Mouse (Mus musculus): ENCODE results near the gene Tmem106a. TPM values are rescaled to one million over a fixed set of nuclear protein-coding genes. Genes with fewer than 3 reads are reported as not detected.
A peak's percentile ranks its signal among the peaks of the same experiment; 100 is the strongest.
"Not testable (repeated sequence)": the region's sequence is repeated elsewhere in the genome, so short reads cannot be mapped to it uniquely, and the experiment has no call there.

Gene Tmem106a
- total RNA-seq, 2 experiments from 2014 or later: 0.80 to 0.85 TPM

GRCm38 (mm10) chr11:101627857-101628559, 46.0 kb downstream of the Tmem106a start:
- peak; percentile 76 for ATAC-seq (replicated peaks; ENCODE audit: low FRiP score, low TSS enrichment, poor library complexity, severe bottlenecking)

DNA sequence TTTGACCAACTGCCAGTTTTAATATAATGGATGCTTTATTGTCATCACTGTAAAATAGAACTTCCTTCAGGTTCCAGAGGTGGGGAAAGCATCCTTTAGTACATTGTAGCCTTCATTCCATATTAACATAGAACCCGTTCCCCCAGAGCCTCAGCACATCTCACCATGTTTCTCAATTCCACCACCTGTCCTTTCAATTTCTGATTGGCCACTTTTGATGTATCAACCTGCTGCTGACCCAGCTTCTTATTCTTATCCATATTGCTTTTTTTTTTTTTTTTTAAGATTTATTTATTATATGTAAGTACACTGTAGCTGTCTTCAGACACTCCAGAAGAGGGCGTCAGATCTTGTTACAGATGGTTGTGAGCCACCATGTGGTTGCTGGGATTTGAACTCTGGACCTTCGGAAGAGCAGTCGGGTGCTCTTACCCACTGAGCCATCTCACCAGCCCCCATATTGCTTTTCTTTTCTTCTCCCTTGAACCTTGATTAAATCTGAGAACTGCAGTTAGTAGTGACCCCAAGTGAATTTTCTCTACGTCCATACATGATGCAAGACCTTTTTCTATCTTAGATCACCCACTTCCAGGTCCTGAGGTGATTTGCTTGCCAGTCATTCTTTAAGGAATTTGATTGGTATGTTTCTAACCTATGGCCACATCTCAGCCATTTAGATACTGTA, 46.8 kb downstream of the Tmem106a start:
- ATAC-seq (replicated peaks; ENCODE audit: low FRiP score, low TSS enrichment, poor library complexity, severe bottlenecking): not testable (repeated sequence)

- ATAC-seq (replicated peaks; ENCODE audit: low FRiP score, low TSS enrichment, poor library complexity, severe bottlenecking): no peak
Observed at GRCm38 (mm10) chr11:101635660-101636059, 53.6 kb downstream of the Tmem106a start.

DNA sequence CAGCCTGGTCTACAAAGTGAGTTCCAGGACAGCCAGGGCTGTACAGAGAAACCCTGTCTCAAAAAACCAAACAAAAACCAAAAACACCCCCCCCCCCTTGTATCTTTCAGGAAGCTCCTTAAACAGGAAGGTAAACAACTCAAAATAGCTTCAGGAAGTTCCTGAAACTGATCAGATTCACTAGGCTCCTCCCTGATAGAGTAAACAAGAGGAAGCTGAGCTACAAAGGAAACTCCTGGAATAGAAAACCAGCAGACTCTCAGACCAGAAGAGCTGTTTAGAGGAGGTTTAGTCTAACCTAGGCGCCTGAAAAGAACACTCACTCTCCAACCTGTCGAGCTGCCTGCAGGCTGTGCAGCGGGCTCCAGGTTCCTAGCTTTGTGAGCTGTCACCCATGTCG, 57.7 kb downstream of the Tmem106a start:
- ATAC-seq (replicated peaks; ENCODE audit: low FRiP score, low TSS enrichment, poor library complexity, severe bottlenecking): no peak

- ATAC-seq (replicated peaks; ENCODE audit: low FRiP score, low TSS enrichment, poor library complexity, severe bottlenecking): peak; percentile 19
Observed at GRCm38 (mm10) chr11:101640857-101641709, 59.0 kb downstream of the Tmem106a start.

Other genes with a start within 250 kb of the Tmem106a start
- not detected in 2 replicates for gene G6pc, start 214.7 kb upstream of the Tmem106a start, total RNA-seq (2014; fragmentation: Nextera tagmentation)
- not detected in 2 replicates for gene G6pc, start 214.7 kb upstream of the Tmem106a start, total RNA-seq (2017)
- 74.9 and 108 TPM in 2 replicates for gene Aarsd1, start 164.6 kb upstream of the Tmem106a start, total RNA-seq (2014; fragmentation: Nextera tagmentation)
- gene Aarsd1, start 164.6 kb upstream of the Tmem106a start, total RNA-seq (2017): 81.8 and 87.7 TPM in 2 replicates
- 4.9 and 7.1 TPM in 2 replicates for gene Gm27029, start 157.4 kb upstream of the Tmem106a start, total RNA-seq (2014; fragmentation: Nextera tagmentation)
- gene Gm27029, start 157.4 kb upstream of the Tmem106a start, total RNA-seq (2017): 0.61 TPM in 1 of 2 replicates, not detected in the other
- gene Rundc1, start 157.2 kb upstream of the Tmem106a start, total RNA-seq (2014; fragmentation: Nextera tagmentation): 5.1 and 6.5 TPM in 2 replicates
- gene Rundc1, start 157.2 kb upstream of the Tmem106a start, total RNA-seq (2017): 1.5 and 6.2 TPM in 2 replicates
- not detected in 2 replicates for gene Ptges3l, start 156.9 kb upstream of the Tmem106a start, total RNA-seq (2014; fragmentation: Nextera tagmentation)
- not detected in 2 replicates for gene Ptges3l, start 156.9 kb upstream of the Tmem106a start, total RNA-seq (2017)
- gene Rpl27, start 139.9 kb upstream of the Tmem106a start, total RNA-seq (2014; fragmentation: Nextera tagmentation): 1,243 and 1,644 TPM in 2 replicates
- gene Rpl27, start 139.9 kb upstream of the Tmem106a start, total RNA-seq (2017): 3,990 and 4,375 TPM in 2 replicates
- 35.5 and 44.1 TPM in 2 replicates for gene Ifi35, start 133.8 kb upstream of the Tmem106a start, total RNA-seq (2014; fragmentation: Nextera tagmentation)
- gene Ifi35, start 133.8 kb upstream of the Tmem106a start, total RNA-seq (2017): 31.7 and 33.5 TPM in 2 replicates
- 1.6 and 7.2 TPM in 2 replicates for gene Rnd2, start 117.2 kb upstream of the Tmem106a start, total RNA-seq (2014; fragmentation: Nextera tagmentation)
- 3.5 and 3.8 TPM in 2 replicates for gene Rnd2, start 117.2 kb upstream of the Tmem106a start, total RNA-seq (2017)
- 6.5 and 7.4 TPM in 2 replicates for gene Vat1, start 116.0 kb upstream of the Tmem106a start, total RNA-seq (2014; fragmentation: Nextera tagmentation)
- gene Vat1, start 116.0 kb upstream of the Tmem106a start, total RNA-seq (2017): 3.3 and 5.4 TPM in 2 replicates
- gene Brca1, start 30.3 kb upstream of the Tmem106a start, total RNA-seq (2014; fragmentation: Nextera tagmentation): 37.5 and 45.4 TPM in 2 replicates
- 38.5 and 49.6 TPM in 2 replicates for gene Brca1, start 30.3 kb upstream of the Tmem106a start, total RNA-seq (2017)
- 50.1 and 74.2 TPM in 2 replicates for gene Nbr1, start 30.1 kb upstream of the Tmem106a start, total RNA-seq (2014; fragmentation: Nextera tagmentation)
- 43.3 and 45.3 TPM in 2 replicates for gene Nbr1, start 30.1 kb upstream of the Tmem106a start, total RNA-seq (2017)
- not detected in 2 replicates for gene Gm11634, start 17.0 kb downstream of the Tmem106a start, total RNA-seq (2014; fragmentation: Nextera tagmentation)
- not detected in 2 replicates for gene Gm11634, start 17.0 kb downstream of the Tmem106a start, total RNA-seq (2017)
- gene Rdm1, start 45.0 kb downstream of the Tmem106a start, total RNA-seq (2014; fragmentation: Nextera tagmentation): 13.0 and 21.8 TPM in 2 replicates
- 2.0 and 5.3 TPM in 2 replicates for gene Rdm1, start 45.0 kb downstream of the Tmem106a start, total RNA-seq (2017)
- 0.22 TPM in 1 of 2 replicates, not detected in the other for gene Arl4d, start 83.3 kb downstream of the Tmem106a start, total RNA-seq (2014; fragmentation: Nextera tagmentation)
- 5.8 TPM in 1 of 2 replicates, not detected in the other for gene Arl4d, start 83.3 kb downstream of the Tmem106a start, total RNA-seq (2017)
- 31.5 and 41.1 TPM in 2 replicates for gene Dhx8, start 150.7 kb downstream of the Tmem106a start, total RNA-seq (2014; fragmentation: Nextera tagmentation)
- 26.8 and 49.1 TPM in 2 replicates for gene Dhx8, start 150.7 kb downstream of the Tmem106a start, total RNA-seq (2017)
- not detected in 2 replicates for gene Etv4, start 203.1 kb downstream of the Tmem106a start, total RNA-seq (2014; fragmentation: Nextera tagmentation)
- gene Etv4, start 203.1 kb downstream of the Tmem106a start, total RNA-seq (2017): not detected in 2 replicates

All from megakaryocyte-erythroid progenitor cell, adult 5-6 weeks (primary cell).